Mouse (Mus musculus) small intestine, adult 2 months (tissue): ENCODE measurements at regions not wholly inside any gene's neighbourhood (a gene's known extent, or its start where the extent isn't known, plus 50 kb on each side); places are given as distances from the start of the nearest gene placed in this dataset.

ENCODE experiments used
- CTCF ChIP-seq: fragments of 200-500 bp; IDR thresholded peaks from 2 replicates; pipeline ENCODE4 v1.5.1; 2012; ENCODE audit warnings: low read depth, mild to moderate bottlenecking, control low read depth, inconsistent platforms, low read length, moderate library complexity, mixed read lengths; ENCODE audit not compliant: insufficient replicate concordance, insufficient read length; ENCODE audit errors: extremely low read depth
- POLR2A ChIP-seq: fragments of 200-500 bp; IDR thresholded peaks from 2 replicates; pipeline ENCODE4 v1.6.1; 2012; ENCODE audit warnings: low read depth, mild to moderate bottlenecking, control low read depth, inconsistent platforms, low read length, moderate library complexity

- TF ChIP-seq POLR2A (no peak), CTCF (no peak)
Observed at GRCm38 (mm10) chr16:79651162-79651741, 560.4 kb upstream of the Tmprss15 start.
